In genomic region chr17:23546333-23546701, GRCm38 (mm10) we compare ENCODE assay signal across 8 mouse cellular contexts. TPM values are rescaled to one million over a fixed set of nuclear protein-coding genes. Genes with fewer than 3 reads are reported as not detected.
A peak's percentile ranks its signal among the peaks of the same experiment; 100 is the strongest.
DNase-seq lines count a peak whose midpoint lies in the region; ATAC-seq and TF ChIP-seq lines count a peak whose summit lies in the region.

No protein-coding gene starts in this region.

- WGBS in heart, embryonic 16.5 days = under 1% methylated on average over 20 of the region's 20 CpGs
- WGBS in lung, embryonic 15.5 days = 0% methylated on average over 20 of the region's 20 CpGs

- H3K27me3 ChIP-seq in ES-Bruce4 (ENCODE audit: control insufficient read depth, insufficient read depth, low read length, poor library complexity, severe bottlenecking) = no peaks in the 10 kb centered on the region
- H3K27me3 ChIP-seq in heart, embryonic 16.5 days (ENCODE audit: control insufficient read depth, insufficient read depth, low read length) = no peaks in the 10 kb centered on the region; the same call in 1 of the 2 replicates
- H3K27me3 ChIP-seq in lung, embryonic 15.5 days = no peaks in the 10 kb centered on the region

- no peak for TF ChIP-seq EP300 in ES-Bruce4 (IDR thresholded peaks at IDR 0.05; ENCODE audit: insufficient read depth, low read depth, low read length)

- no peak for TF ChIP-seq CTCF in ES-Bruce4 (IDR thresholded peaks at IDR 0.05; ENCODE audit: low read depth, low read length)

- H3K4me2 ChIP-seq in heart, embryonic 16.5 days (ENCODE audit: low read depth, low read length) = peak overlapping the region; percentile 52
- peak overlapping the region; percentile 52 for H3K4me2 ChIP-seq in lung, embryonic 15.5 days

- H3K27ac ChIP-seq in ES-Bruce4 (ENCODE audit: insufficient read depth, low read length) = peak overlapping the region; percentile 7; the same call in 1 of the 2 replicates
- peak overlapping the region; percentile 73 for H3K27ac ChIP-seq in heart, embryonic 16.5 days (ENCODE audit: low read length)
- H3K27ac ChIP-seq in lung, embryonic 15.5 days = peak overlapping the region; percentile 88

- peak; percentile 86 for DNase-seq in brain, adult 2 months (ENCODE audit: low read depth, low spot score)
- DNase-seq in fibroblast of lung, adult 2 months (ENCODE audit: low read depth) = peak; percentile 69
- peak; percentile 52 to 83 for DNase-seq in layer of hippocampus, adult 18-20 months (ENCODE audit: low spot score in 2 of 2)
- DNase-seq in thymus, postnatal 25 days = peak; percentile 81

- ATAC-seq in heart, embryonic 16.5 days (replicated peaks; ENCODE audit: extremely low read depth, insufficient read depth, low FRiP score) = 0 out of 2 replicates have a peak, but pooled peaks have one; percentile 19
- ATAC-seq in lung, embryonic 15.5 days (ENCODE audit: borderline replicate concordance, extremely low read depth, low FRiP score, low TSS enrichment) = peak; percentile 43; the same call in 1 of the 2 replicates
- ATAC-seq in neutrophil, adult 5-6 weeks (ENCODE audit: extremely low read depth, insufficient number of reproducible peaks, low FRiP score, poor library complexity, severe bottlenecking) = peak; percentile 1; the same call in 1 of the 2 replicates

- TF ChIP-seq POLR2A in ES-Bruce4 (IDR thresholded peaks at IDR 0.05; ENCODE audit: insufficient read depth, low read length) = no peak

- H3K9ac ChIP-seq in ES-Bruce4 (ENCODE audit: low read depth, poor library complexity, severe bottlenecking) = peak overlapping the region; percentile 86
- H3K9ac ChIP-seq in heart, embryonic 16.5 days (ENCODE audit: low read length) = peak overlapping the region; percentile 68
- peak overlapping the region; percentile 61 for H3K9ac ChIP-seq in lung, embryonic 15.5 days

- peaks cover 5% of the 10 kb centered on the region for H3K4me1 ChIP-seq in ES-Bruce4 (ENCODE audit: control insufficient read depth, insufficient read depth, low read length)
- peaks cover 12% of the 10 kb centered on the region for H3K4me1 ChIP-seq in heart, embryonic 16.5 days (ENCODE audit: control insufficient read depth, insufficient read depth, low read length)
- H3K4me1 ChIP-seq in lung, embryonic 15.5 days = peaks cover 31% of the 10 kb centered on the region

- peak overlapping the region; percentile 95 for H3K4me3 ChIP-seq in ES-Bruce4 (ENCODE audit: low read depth, low read length)
- H3K4me3 ChIP-seq in heart, embryonic 16.5 days (ENCODE audit: low read length) = peak overlapping the region; percentile 56
- peak overlapping the region; percentile 85 for H3K4me3 ChIP-seq in lung, embryonic 15.5 days

- H3K36me3 ChIP-seq in ES-Bruce4 (ENCODE audit: control insufficient read depth, insufficient read depth, low read length, poor library complexity, severe bottlenecking) = no peaks in the 10 kb centered on the region
- H3K36me3 ChIP-seq in heart, embryonic 16.5 days (ENCODE audit: control insufficient read depth, insufficient read depth) = no peaks in the 10 kb centered on the region
- H3K36me3 ChIP-seq in lung, embryonic 15.5 days = no peaks in the 10 kb centered on the region

- H3K9me3 ChIP-seq in ES-Bruce4 (replicated peaks; ENCODE audit: control insufficient read depth, insufficient read depth, low read length, poor library complexity, severe bottlenecking) = no peaks in the 10 kb centered on the region
- no peaks in the 10 kb centered on the region for H3K9me3 ChIP-seq in heart, embryonic 16.5 days (replicated peaks; ENCODE audit: control insufficient read depth, low read length)
- no peaks in the 10 kb centered on the region for H3K9me3 ChIP-seq in lung, embryonic 15.5 days

RNA-seq across cellular contexts. Expression of gene Zfp213, which starts 17.7 kb away (rescaled TPM):
- 4.2 and 4.9 TPM in 2 replicates for polyA plus RNA-seq in ES-Bruce4 (2011; ENCODE audit: insufficient read depth, insufficient read length, low read depth, missing spikeins)
- polyA plus RNA-seq in heart, embryonic 16.5 days (2015; fragmentation: Nextera tagmentation; extraction: Ambion mirVana) = 12.9 and 14.5 TPM in 2 replicates
- total RNA-seq in layer of hippocampus, adult 18-20 months (2021) = 1 to 10 TPM; 7.9 to 8.0 TPM
- 20.9 and 21.5 TPM in 2 replicates for polyA plus RNA-seq in lung, embryonic 15.5 days (2015; fragmentation: Nextera tagmentation; extraction: Ambion mirVana)
- 5.1 and 5.6 TPM in 2 replicates for total RNA-seq in neutrophil, adult 5-6 weeks (2017)

RNA-seq across cellular contexts. Expression of gene Zfp13, which starts 53.0 kb away (rescaled TPM):
- polyA plus RNA-seq in ES-Bruce4 (2011; ENCODE audit: insufficient read depth, insufficient read length, low read depth, missing spikeins) = 25.1 and 27.7 TPM in 2 replicates
- 7.3 and 8.5 TPM in 2 replicates for polyA plus RNA-seq in heart, embryonic 16.5 days (2015; fragmentation: Nextera tagmentation; extraction: Ambion mirVana)
- 10 to 100 TPM; 28.0 to 29.6 TPM for total RNA-seq in layer of hippocampus, adult 18-20 months (2021)
- polyA plus RNA-seq in lung, embryonic 15.5 days (2015; fragmentation: Nextera tagmentation; extraction: Ambion mirVana) = 15.0 and 15.3 TPM in 2 replicates
- total RNA-seq in neutrophil, adult 5-6 weeks (2017) = not detected in 2 replicates

RNA-seq across cellular contexts. Expression of gene Zscan10, which starts 54.3 kb away (rescaled TPM):
- 51.8 and 58.5 TPM in 2 replicates for polyA plus RNA-seq in ES-Bruce4 (2011; ENCODE audit: insufficient read depth, insufficient read length, low read depth, missing spikeins)
- polyA plus RNA-seq in heart, embryonic 16.5 days (2015; fragmentation: Nextera tagmentation; extraction: Ambion mirVana) = not detected in 2 replicates
- total RNA-seq in layer of hippocampus, adult 18-20 months (2021) = not detected
- 0.18 and 0.40 TPM in 2 replicates for polyA plus RNA-seq in lung, embryonic 15.5 days (2015; fragmentation: Nextera tagmentation; extraction: Ambion mirVana)
- not detected in 2 replicates for total RNA-seq in neutrophil, adult 5-6 weeks (2017)

Comparison
In these comparisons a context has a peak if more than half of its experiments do, and no peak if none do; other contexts are left out.
1. Peak in every context shown above with its lines: DNase-seq, ATAC-seq, H3K4me3 ChIP-seq and H3K27ac ChIP-seq.
2. H3K27ac ChIP-seq: peak in every context shown above with its lines; median percentile 88 in lung, embryonic 15.5 days; 73 in heart, embryonic 16.5 days; 7 in ES-Bruce4.
3. RNA of gene Zscan10, which starts 54.3 kb away (polyA plus RNA-seq): 51.8 to 58.5 TPM in ES-Bruce4; 0.18 to 0.40 TPM in lung, embryonic 15.5 days and not detected in heart, embryonic 16.5 days; every median in the first group is over 10 times any median in the second.